13 mouse cellular contexts compared by ENCODE assay signal in the genomic region with DNA sequence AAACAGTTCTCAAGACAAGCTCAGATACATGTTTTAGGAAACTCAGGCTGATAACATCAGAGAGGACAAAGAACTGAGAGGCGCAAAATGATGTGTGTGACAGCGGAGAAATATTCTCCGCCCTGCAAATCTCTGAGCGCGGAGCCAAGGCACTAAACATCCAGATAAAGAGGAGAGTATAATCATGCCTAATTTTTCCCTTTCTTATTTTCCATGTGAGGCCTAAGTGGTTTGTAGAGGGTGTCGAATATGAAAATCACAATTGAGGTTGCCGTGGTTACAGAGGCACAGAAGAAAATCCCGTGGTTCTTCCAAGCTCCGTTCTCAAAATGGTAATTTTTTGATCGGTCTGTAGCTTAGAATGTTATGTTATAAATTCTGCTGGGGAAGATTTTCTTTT.
A peak's percentile ranks its signal among the peaks of the same experiment; 100 is the strongest.
DNase-seq lines count a peak whose midpoint lies in the region.
"Had no signal": no experiment of that assay in that cellular context is flagged by ENCODE, and none has a peak within 500 bp of the region (broad histone marks: within the 10 kb centered on the region; RNA-seq: fewer than 3 reads in every experiment).

No protein-coding gene starts in this region.

- peak; percentile 13 for DNase-seq in layer of hippocampus, adult 9-11 months
- DNase-seq in layer of hippocampus, adult 9-10 months (ENCODE audit: low spot score), result no peak
- peak; percentile 27 to 44 for DNase-seq in right cerebral cortex, postnatal 10 days (ENCODE audit: low spot score in 2 of 2)
- no peak for DNase-seq in right cerebral cortex, postnatal 4 days
- peak; percentile 10 to 13 for DNase-seq in left cerebral cortex, adult 9 months (ENCODE audit: low spot score in 2 of 2)
- DNase-seq in ovary, postnatal 36 days (ENCODE audit: low spot score), result no peak
- no peak for DNase-seq in cerebellum, postnatal 10 days
- DNase-seq: adrenal gland, postnatal 25 days; heart, adult 18-20 months; kidney, adult 9 months; liver; lung, adult 2 months; thymus, adult 18-20 months had no signal

Comparison
In these comparisons a context has a peak if more than half of its experiments do, and no peak if none do; other contexts are left out.
1. DNase-seq: peak in layer of hippocampus, adult 9-11 months (single experiment), right cerebral cortex, postnatal 10 days (2 of 2) and left cerebral cortex, adult 9 months (2 of 2); none in layer of hippocampus, adult 9-10 months (single experiment), right cerebral cortex, postnatal 4 days (single experiment), ovary, postnatal 36 days (single experiment) and cerebellum, postnatal 10 days (0 of 2).